Mouse (Mus musculus): ENCODE results near the gene Cpvl.

The Cpvl gene

DNA sequence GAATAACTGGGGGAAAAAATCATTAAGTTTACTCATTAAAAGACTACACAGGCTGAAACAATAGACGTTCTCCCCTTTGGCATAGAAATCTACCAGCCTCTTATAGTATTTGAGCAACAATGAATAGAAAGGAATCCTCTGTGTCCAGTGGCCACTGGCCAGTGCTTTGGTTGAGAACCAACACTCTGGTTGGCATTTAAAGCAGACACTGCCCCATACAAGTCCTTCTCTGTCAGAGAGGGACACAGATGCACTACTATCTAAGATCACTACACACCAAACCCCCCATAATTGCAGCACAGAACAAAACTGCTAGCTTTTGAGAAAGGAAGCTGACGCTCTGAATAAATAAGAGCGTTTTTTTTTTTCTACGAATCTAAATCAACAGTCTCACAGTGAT is 93.5 kb downstream of the Cpvl start:
- DNase-seq (ENCODE audit: low read depth, low spot score), result no peak

DNA sequence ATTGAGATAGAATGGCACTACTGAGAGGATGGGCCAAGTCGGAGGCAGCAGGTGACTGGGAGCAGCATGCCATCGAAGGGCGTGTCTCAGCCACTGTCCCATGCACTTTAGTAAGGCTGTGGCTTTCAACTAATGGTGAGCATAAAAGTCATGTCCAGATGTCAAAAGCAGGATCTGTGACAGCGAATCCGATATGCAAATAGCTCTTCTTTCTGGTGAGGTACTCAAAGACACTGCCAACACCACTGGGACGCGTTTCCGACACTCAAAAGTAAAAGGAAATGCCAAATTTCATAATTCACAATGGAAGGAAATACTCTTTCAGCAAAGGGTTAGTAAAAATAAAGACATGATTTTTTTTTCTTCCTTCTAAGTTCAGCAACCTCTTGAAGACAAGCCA is 94.0 kb downstream of the Cpvl start:
- DNase-seq (ENCODE audit: low read depth, low spot score), result no peak

DNA sequence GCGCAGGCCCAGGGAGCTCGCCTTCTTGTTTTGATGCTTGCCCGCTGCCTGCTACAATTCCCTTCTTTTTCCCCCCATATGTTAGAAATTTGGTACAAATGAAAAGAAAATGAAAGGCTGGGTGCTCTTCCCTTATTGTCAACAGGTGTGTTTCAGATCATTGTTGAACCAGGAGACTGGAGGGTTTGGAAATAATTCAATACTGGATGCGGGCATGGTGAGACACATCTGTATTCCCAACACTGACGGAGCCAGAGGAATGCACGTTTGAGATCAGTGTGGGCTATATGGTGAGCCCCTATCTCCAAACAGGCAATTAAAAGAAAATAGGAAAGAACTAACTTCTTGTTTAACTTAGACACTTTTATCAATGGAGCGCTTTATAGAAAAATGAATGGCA is 95.1 kb downstream of the Cpvl start:
- DNase-seq (ENCODE audit: low read depth, low spot score), result no peak

DNA sequence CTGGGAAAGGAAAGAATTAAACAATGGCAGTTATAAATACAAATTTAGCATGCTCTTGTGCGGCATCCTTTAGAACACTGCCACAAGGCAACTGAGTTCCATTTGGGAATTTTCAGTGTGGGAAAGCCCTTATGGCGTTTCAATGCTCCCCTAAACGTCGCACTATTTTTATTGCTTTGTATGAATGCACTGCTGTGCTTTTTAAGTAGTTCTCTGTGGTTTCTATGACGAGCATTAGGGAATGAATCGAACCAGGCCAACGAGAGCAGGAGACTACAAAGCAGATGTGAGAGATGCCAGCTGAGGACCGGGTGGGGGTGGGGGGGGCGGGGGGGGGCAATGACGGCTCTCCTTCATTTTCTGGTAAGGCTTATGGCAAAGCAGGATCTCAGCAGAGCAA is 96.8 kb downstream of the Cpvl start:
- DNase-seq (ENCODE audit: low read depth, low spot score), result no peak

DNA sequence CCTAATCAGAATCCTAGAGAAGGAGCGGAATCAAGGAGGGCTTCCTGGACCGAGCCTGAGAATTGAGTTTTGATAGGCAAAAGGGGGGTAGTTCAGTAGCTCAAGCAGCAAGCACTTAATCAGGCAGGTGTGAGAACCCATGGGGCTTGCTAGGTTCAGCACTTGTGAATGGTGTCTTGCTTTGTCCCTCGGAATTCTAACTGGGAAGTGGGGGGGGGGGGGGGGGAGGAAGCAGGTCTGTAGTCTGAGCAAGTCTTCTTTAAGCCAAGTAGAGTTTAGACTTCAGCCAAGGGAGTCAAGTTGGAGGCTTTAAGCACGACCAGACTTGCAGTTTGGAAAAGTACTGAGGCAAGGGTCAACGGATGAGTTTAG is 97.2 kb downstream of the Cpvl start:
- DNase-seq (ENCODE audit: low read depth, low spot score), result no peak

DNA sequence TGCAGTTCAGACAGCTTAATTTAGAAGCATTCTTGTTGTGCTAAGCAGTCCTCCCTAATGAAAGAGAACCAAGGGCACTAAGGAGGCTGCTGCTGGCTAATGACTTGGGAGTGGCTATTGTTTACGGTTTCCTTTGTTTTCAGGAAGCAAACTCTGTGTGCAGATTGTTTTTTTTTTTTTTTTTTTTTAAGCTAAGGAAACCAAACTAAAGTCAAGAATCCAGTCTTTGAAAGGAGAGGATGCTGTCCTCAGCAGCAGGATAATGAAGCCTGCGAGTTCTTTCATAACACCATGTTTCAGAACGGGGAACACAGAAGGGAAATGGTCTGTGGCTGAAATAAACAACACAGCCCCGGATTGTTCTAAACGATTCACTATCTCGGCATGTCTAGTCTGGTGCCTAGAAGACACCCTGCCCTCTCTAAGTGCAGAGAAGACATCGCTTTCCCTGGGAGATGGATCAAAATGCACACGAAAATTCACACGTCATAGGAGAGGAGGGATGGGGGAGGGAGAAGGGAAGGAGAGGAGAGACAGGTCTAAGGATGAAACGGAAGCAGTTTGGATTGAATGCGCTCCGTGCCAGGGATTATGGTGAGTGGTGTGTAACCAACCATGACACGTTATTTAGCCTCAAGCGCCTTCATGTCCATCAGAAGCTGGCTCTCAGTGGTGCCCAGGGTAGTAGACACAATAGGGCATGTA is 97.8 kb downstream of the Cpvl start:
- no peak for DNase-seq (ENCODE audit: low read depth, low spot score)

DNA sequence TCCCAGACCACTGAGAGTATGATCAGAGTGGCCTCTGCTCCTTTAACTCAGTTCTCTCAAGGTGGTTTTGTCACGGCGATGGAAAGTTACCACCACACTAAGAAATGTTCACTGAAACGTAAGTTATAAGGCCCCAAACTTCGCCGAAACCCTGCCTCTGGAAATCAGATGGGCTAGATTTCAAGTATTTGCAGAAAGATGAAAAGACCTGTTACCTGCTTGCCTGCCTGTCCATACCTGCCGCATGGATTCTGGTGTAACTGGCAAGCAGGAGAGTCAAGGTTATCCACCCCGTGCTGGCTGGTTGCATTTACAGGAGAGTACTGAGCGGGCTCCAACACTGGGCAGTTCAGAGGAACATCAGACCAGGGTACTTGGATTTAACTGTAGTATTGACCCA is 98.9 kb downstream of the Cpvl start:
- DNase-seq (ENCODE audit: low read depth, low spot score), result no peak

DNA sequence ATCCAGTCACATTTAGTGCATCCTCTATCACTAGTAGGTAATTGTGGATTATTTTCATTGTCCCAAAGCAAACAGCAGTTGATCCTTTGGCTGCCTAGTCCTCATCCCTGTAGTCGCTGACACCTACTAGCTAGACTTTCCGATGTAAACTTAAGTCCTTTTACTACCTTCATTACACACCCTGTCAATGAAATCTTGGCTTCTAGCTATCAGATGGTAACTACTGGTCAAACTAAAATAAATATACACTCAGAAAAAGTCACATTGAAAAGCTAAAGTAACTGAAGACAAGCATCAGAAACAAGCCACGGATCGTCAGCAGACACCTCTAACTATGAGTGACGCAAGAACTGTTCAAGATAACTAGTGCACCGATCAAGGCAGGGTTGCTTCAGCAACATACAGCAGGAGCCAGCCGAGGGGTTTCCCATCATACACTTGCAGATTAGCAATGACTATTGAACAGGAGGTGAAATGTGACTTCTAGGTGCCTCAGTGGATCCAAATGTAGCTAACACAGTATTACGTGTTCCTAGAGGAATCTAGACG is 103.5 kb downstream of the Cpvl start:
- DNase-seq (ENCODE audit: low read depth, low spot score), result no peak

DNA sequence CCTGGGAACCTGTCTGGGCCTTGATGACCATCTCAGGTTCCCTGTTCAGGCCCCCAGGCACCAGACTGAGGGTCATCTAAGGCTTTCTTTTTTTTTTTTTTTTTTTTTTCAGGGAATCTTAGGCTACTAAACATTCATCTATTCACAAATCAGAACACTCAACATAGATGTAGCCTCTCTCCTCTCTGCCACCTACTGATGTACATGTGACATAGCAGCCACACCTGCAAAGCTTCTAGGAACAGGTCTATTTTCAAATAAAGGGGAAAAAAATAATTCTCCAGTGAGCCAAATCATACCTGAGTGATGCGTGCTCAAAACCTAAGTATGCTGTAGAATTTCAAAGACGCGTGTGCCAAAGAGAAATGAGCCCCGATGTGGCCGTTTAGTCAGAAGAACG is 106.6 kb downstream of the Cpvl start:
- no peak for DNase-seq (ENCODE audit: low read depth, low spot score)

DNA sequence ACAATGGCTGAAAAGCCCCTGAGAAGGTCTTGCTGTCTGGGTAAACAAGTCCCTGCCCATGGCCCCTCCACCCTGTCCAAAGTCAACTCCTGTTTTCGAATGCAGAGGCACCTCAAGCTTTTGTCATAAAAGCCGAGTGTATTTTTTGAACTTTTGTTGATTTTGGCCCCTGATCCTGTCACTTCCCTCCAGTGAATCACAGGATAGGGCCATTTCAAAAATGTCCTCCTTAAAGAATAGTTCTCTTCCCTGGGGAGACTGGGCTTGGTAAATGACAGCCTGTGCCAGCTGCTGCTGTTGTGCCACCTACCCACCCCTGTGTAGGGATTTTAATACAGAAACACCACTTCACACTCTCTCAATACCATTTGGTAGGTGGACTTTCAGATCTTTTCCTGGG is 115.5 kb downstream of the Cpvl start:
- DNase-seq (ENCODE audit: low read depth, low spot score), result no peak

DNA sequence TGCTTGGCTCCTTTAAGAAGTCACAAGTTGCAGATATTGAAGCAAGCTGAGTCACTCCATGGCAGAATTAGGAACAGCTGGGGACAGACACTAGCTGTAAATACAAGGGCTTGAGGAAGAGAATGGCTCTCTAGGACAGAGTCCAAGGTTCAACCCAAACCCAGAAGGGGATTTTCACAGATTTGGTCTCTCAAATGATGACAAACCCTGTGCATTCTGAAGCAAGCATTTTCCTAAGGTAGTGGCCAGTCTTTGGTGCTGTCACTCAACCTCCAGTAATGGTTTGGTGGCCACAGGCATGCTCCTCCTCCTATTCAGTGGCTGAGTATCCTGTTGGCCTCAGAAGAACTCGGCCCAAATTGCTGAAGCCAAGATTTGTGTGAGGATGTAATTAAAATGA is 119.4 kb downstream of the Cpvl start:
- peak; percentile 45 for DNase-seq (ENCODE audit: low read depth, low spot score)

DNA sequence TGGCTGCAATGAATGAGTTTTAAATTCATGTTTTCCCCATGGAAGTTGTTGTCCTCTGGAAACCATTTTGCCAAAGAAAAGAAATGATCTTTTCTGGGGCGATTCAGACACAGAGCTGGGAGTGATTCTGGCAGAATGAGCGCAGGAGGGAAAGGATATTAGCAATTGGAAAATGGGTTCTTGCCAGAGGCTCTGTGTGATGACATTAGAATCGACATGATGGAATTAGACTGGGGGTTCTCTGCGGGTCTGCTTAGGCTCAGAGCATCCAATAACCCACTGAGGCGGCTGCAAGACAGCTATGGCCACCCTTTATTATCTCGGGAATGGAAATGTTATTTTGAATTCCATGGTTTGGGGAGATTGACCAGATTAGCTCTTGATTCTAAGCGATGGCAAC is 120.6 kb downstream of the Cpvl start:
- DNase-seq (ENCODE audit: low read depth, low spot score), result no peak

DNA sequence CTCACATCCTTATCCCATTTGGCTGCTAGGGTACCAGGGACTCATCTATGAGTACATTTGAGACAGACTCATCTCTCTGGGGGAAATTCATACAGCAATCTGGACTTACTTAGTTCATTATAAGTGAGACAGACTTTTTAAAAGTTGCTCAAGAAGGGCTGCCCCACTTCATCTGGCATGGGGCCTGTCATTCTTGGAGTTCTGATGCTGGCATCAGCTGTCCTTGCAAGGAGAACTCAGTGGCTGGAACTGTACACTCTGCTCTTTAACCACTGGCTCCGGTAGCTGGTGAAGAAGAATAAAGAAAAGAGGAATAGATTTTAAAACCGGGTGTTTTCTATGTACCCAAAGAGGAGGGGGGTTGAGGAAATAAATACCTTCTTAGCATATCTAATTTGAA is 121.7 kb downstream of the Cpvl start:
- peak; percentile 42 for DNase-seq (ENCODE audit: low read depth, low spot score)

DNA sequence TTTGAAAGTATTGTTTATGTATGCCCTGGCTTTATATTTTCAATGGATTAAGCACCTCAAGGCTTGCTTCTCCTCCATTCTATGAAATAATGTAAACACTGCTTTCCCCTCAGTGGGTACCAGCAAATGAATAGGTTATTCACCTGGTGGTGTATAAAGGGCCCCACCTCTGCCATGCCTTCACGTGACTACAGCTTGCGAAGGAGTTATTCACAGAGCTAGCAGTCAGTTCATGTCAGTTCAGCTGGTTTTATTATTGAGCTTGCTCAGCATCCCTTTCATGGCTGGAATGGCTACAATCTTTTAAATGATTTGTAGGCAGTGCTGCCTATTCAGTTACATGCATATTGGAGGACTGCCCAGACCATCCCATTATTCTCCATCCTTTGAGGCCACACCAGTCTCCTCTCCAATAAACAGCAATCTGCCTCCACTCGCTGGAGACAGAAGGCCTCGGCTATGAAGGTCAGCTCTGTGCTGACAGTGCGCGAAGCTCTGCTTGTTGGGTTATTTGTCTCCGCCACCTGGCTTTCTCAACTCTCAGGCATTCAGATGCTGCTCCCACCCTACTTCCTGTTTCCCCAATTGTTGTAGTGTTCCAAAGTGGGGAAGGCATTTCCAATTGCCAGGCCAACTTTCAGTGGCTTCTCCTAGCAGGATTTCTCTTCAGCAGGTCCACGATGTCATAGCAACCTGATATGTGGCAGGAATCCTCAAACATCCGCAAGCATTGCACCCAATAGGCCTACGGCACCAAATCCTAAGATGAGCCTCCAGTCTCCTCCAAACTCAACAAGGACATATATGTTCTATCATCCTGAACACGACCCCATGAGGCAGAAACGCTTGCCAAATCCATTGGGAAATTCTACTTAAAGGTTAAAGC is 123.3 kb downstream of the Cpvl start:
- DNase-seq (ENCODE audit: low read depth, low spot score), result peak; percentile 40

DNA sequence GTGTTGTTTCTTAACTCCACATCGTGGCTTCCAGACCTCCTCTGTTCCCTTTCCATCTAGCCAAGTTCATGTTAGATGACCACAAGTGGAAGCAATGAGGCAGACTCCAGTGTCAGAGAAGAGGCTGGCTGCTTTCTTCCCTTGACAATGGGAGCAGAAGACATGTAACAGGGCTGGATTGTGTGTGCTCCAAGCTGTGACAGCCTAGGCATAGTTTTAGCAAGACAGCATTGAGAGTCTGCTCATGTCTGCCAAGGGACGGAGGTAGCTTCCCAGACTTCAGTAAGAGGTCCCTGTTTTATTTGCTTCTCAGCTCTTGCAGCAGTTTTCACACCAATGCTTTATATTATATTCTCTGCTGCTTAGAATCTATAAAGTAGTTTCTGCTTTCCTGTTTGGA is 124.2 kb downstream of the Cpvl start:
- DNase-seq (ENCODE audit: low read depth, low spot score), result no peak

DNA sequence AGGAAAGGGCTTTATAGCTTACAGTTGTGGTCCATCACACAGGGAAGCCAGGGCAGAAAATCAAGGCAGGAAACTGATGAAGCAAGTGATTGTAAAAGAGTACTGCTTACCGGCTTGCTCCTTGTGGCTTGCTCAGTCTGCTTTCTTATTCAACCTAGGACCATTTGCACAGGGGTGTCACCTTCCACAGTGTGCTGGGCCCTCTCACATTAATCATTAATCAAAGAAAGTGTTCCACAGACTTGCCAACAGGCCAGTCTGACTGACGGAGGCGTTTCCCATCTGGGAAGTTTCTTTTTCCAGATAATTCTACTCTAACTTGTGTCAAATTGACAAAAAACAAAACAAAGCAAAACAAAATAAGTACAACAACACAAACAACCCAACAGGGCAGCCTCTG is 124.9 kb downstream of the Cpvl start:
- no peak for DNase-seq (ENCODE audit: low read depth, low spot score)

DNA sequence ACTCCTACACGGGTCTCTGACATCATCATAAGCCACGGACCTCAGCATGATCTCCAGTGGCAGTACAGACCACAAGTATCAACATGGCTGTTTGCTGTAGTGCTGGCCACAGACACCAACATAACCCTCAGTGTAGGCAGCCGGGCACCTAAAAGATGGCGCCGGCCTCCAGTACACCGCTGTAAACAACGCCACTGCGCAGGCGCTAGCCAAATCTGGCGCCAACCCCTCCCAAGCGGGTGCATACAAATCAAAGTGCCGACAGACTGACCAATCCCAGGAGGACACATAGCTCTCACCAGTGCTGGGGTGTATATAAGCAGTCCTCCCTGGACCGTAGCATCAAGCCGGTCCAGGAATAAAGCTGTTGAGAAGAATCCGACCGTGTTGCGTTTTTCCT is 133.8 kb downstream of the Cpvl start:
- DNase-seq (ENCODE audit: low read depth, low spot score), result no peak

DNA sequence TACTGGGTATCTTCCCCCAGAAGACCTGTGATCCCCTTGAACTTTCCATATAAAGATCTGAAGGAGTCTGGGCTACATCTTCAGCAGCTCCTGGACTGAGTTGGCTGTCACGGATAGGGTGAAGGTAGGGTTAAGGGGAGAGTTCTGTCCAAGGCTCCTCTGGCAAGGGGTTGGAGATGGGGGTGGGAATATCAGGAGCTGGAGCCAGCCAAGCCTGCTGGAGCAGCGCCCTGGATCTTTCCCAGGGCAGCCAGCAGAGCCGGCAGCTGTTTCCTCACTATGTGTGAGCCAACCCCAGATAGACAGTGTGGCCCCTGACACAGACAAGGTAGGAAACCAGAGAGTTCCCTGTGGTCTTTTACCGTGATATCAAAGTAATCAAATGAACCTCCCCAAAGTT is 153.3 kb downstream of the Cpvl start:
- peak; percentile 46 for DNase-seq (ENCODE audit: low read depth, low spot score)

Measured in skeletal muscle tissue, adult 2 months (tissue).